Mouse (Mus musculus) midbrain, embryonic 11.5 days (tissue): ENCODE measurements at regions not wholly inside any gene's neighbourhood (a gene's known extent, or its start where the extent isn't known, plus 50 kb on each side); places are given as distances from the start of the nearest gene placed in this dataset.
A peak's percentile ranks its signal among the peaks of the same experiment; 100 is the strongest.

Experiments
- ATAC-seq: fragments of 200-750 bp; cut with Nextera tagmentation; 2 replicates; pipeline ENCODE4 v1.8.0; 2017; ENCODE audit warnings: moderate TSS enrichment, moderate library complexity; ENCODE audit not compliant: low FRiP score
- DNase-seq: peaks from one replicate; pipeline ENCODE4 v3.0.0; 2015; ENCODE audit warnings: low spot score; ENCODE audit errors: missing footprints
- H3K27ac ChIP-seq: fragments of 300-500 bp; sonication (generic); 2 replicates; pipeline ENCODE4 v1.5.1; 2014; ENCODE audit warnings: low read depth, low read length
- H3K27me3 ChIP-seq: fragments of 300-500 bp; sonication (generic); 2 replicates; pipeline ENCODE4 v1.6.1; 2014; ENCODE audit warnings: mild to moderate bottlenecking, low read length, moderate library complexity, mixed read lengths; ENCODE audit not compliant: control insufficient read depth, insufficient read depth
- H3K36me3 ChIP-seq: fragments of 300-500 bp; sonication (generic); 2 replicates; pipeline ENCODE4 v1.6.1; 2014; ENCODE audit warnings: mild to moderate bottlenecking, low read length, moderate library complexity, mixed read lengths; ENCODE audit not compliant: control insufficient read depth, insufficient read depth
- H3K4me1 ChIP-seq: fragments of 300-500 bp; sonication (generic); 2 replicates; pipeline ENCODE4 v1.6.1; 2014; ENCODE audit warnings: low read length; ENCODE audit not compliant: control insufficient read depth, insufficient read depth
- H3K4me2 ChIP-seq: fragments of 300-500 bp; sonication (generic); 2 replicates; pipeline ENCODE4 v1.6.1; 2014; ENCODE audit warnings: mild to moderate bottlenecking, moderate library complexity
- H3K4me3 ChIP-seq: fragments of 300-500 bp; sonication (generic); 2 replicates; pipeline ENCODE4 v1.5.1; 2014; ENCODE audit warnings: low read depth, low read length
- H3K9ac ChIP-seq: fragments of 300-500 bp; sonication (generic); 2 replicates; pipeline ENCODE4 v1.6.1; 2014; ENCODE audit warnings: low read length
- H3K9me3 ChIP-seq: fragments of 300-500 bp; sonication (generic); 2 replicates; pipeline ENCODE4 v1.6.1; 2016; ENCODE audit warnings: low read length; ENCODE audit not compliant: control insufficient read depth
- WGBS: fragments of 180-500 bp; shearing (Covaris S2); extraction: QIAGEN DNeasy Blood & Tissue Kit; methylation state at CpG from one replicate; pipeline ENCODE4 v1.1.7; 2014; 5-methylcytosine and 5-hydroxymethylcytosine counted together

DNA sequence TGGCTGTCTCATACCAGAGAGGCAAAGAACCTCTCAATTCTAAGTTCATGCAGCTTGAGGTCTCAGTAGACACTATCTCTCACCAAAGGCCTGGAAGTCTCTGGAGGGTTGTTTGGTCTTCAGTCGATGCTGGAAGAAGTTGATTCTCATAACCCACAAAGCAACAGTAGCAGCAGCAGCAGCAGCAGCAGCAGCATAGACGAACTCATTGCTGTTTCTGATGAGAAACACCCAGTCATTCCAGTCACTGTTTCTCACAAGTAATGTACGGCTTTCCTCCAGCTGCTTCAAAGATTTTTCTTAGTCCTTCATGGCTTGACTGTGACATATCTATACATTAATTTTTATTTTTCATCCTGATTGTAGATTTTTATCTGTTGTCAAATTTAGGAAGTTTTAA lies 298.1 kb upstream of the Hnrnpa3 start:
- no peaks in the 10 kb centered on the region for H3K36me3 ChIP-seq
- no peak overlapping the region for H3K27ac ChIP-seq
- H3K9ac ChIP-seq, result no peak overlapping the region
- no peak overlapping the region for H3K4me3 ChIP-seq
- ATAC-seq (no peak), DNase-seq (peak; percentile 56)
- H3K27me3 ChIP-seq, result no peaks in the 10 kb centered on the region
- H3K9me3 ChIP-seq, result no peaks in the 10 kb centered on the region
- H3K4me1 ChIP-seq, result no peaks in the 10 kb centered on the region
- no peak overlapping the region for H3K4me2 ChIP-seq
- 87% methylated on average over 3 of the region's 3 CpGs for WGBS

DNA sequence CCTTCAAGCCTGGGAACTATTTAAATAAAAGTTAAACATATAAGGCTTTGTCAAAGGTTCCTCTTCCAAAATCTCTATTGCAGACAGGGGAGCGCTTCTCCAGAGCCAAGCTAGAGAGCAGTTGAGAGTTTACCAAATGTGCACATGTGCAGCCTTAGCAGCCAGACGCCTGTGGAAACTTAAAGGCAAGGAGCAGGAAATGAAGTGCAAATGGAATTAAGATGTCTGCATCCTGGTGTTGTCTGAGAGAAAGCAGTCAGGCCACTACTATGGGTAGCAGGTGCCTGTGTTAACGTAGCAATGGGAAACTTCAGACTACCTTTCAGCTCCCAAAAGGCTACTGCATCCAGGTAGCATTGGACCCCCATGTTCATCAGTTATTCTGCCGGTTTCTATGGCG lies 282.4 kb upstream of the Hnrnpa3 start:
- ATAC-seq (peak; percentile 7; the same call in 1 of the 2 replicates), DNase-seq (no peak)
- Histone ChIP-seq H3K4me1 (no peaks in the 10 kb centered on the region), H3K27ac (no peak overlapping the region), H3K4me2 (no peak overlapping the region), H3K36me3 (no peaks in the 10 kb centered on the region), H3K27me3 (no peaks in the 10 kb centered on the region), H3K4me3 (no peak overlapping the region), H3K9me3 (no peaks in the 10 kb centered on the region), H3K9ac (no peak overlapping the region)
- 77% methylated on average over 5 of the region's 5 CpGs for WGBS

GRCm38 (mm10) chr2:75385551-75386263 lies 273.4 kb upstream of the Hnrnpa3 start:
- H3K9ac ChIP-seq, result no peak overlapping the region
- peak overlapping the region; percentile 7 for H3K27ac ChIP-seq
- no peak overlapping the region for H3K4me3 ChIP-seq
- H3K9me3 ChIP-seq, result no peaks in the 10 kb centered on the region
- H3K4me2 ChIP-seq, result no peak overlapping the region
- DNase-seq, result peak; percentile 81
- ATAC-seq, result peak; percentile 40; the same call in 1 of the 2 replicates
- peaks cover 9% of the 10 kb centered on the region for H3K4me1 ChIP-seq
- H3K36me3 ChIP-seq, result no peaks in the 10 kb centered on the region
- 43% methylated on average over 7 of the region's 7 CpGs for WGBS
- no peaks in the 10 kb centered on the region for H3K27me3 ChIP-seq

GRCm38 (mm10) chr2:75386636-75387035 lies 272.4 kb upstream of the Hnrnpa3 start:
- no peaks in the 10 kb centered on the region for H3K9me3 ChIP-seq
- H3K27me3 ChIP-seq, result no peaks in the 10 kb centered on the region
- no peak overlapping the region for H3K27ac ChIP-seq
- H3K4me1 ChIP-seq, result peaks cover 9% of the 10 kb centered on the region
- ATAC-seq, result no peak
- H3K4me2 ChIP-seq, result no peak overlapping the region
- H3K9ac ChIP-seq, result no peak overlapping the region
- WGBS, result 96% methylated on average over 3 of the region's 3 CpGs
- H3K36me3 ChIP-seq, result no peaks in the 10 kb centered on the region
- peak; percentile 57 for DNase-seq
- no peak overlapping the region for H3K4me3 ChIP-seq

- WGBS, result 90% methylated on average over 3 of the region's 3 CpGs
Measured at GRCm38 (mm10) chr2:75392041-75392440, 267.0 kb upstream of the Hnrnpa3 start.

DNA sequence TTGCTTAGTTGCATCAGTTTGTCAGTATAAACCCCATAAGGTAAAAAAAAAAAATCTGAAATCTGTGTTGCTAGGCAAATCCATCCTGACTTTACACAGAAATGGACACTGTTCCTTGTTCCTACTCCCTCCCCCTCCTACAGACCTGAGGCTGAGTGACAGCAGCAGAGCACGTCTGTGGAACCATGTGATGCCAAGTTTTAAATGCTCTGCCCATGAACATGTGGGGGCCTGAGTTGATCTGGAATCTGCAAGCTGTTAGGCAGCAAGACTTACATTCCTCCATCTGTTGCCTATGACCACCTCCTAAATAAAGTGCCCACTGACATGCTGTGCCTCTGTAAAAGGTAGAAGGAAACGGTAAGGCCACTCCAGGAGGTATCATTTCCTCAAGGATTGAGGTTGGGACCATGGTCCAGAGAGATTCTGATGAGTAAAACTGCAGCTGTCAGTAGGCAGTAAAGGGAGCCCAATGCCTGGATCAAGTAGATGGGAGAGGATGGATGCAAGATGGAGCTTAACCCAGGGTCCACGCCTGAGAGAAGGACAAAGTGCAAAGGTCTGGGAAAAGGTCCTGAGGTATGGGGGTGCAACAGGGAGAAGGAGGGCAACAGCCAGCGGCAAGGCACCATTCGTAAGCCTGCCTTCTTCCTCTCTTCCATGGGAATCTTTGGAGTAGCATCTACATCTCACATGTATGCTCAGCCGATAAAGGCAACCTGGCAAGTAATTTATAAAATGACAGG lies 264.0 kb upstream of the Hnrnpa3 start:
- no peaks in the 10 kb centered on the region for H3K36me3 ChIP-seq
- H3K27me3 ChIP-seq, result no peaks in the 10 kb centered on the region
- H3K4me2 ChIP-seq, result no peak overlapping the region
- 81% methylated on average over 6 of the region's 6 CpGs for WGBS
- DNase-seq (no peak), ATAC-seq (no peak)
- no peaks in the 10 kb centered on the region for H3K4me1 ChIP-seq
- no peak overlapping the region for H3K27ac ChIP-seq
- no peak overlapping the region for H3K4me3 ChIP-seq
- no peak overlapping the region for H3K9ac ChIP-seq
- no peaks in the 10 kb centered on the region for H3K9me3 ChIP-seq

More at GRCm38 (mm10) chr2:75392041-75392440, 267.0 kb upstream of the Hnrnpa3 start:
- no peaks in the 10 kb centered on the region for H3K27me3 ChIP-seq
- no peaks in the 10 kb centered on the region for H3K36me3 ChIP-seq
- no peaks in the 10 kb centered on the region for H3K9me3 ChIP-seq
- peak; percentile 60 for DNase-seq
- no peak overlapping the region for H3K4me2 ChIP-seq
- H3K9ac ChIP-seq, result no peak overlapping the region
- no peak overlapping the region for H3K4me3 ChIP-seq
- ATAC-seq, result no peak
- no peaks in the 10 kb centered on the region for H3K4me1 ChIP-seq
- no peak overlapping the region for H3K27ac ChIP-seq

GRCm38 (mm10) chr2:75396016-75396415 lies 263.0 kb upstream of the Hnrnpa3 start:
- H3K9ac ChIP-seq, result no peak overlapping the region
- no peaks in the 10 kb centered on the region for H3K9me3 ChIP-seq
- no peak overlapping the region for H3K4me3 ChIP-seq
- ATAC-seq, result no peak
- DNase-seq, result peak; percentile 56
- no peak overlapping the region for H3K4me2 ChIP-seq
- 89% methylated on average over 2 of the region's 2 CpGs for WGBS
- no peaks in the 10 kb centered on the region for H3K27me3 ChIP-seq
- no peaks in the 10 kb centered on the region for H3K36me3 ChIP-seq
- no peaks in the 10 kb centered on the region for H3K4me1 ChIP-seq
- no peak overlapping the region for H3K27ac ChIP-seq

DNA sequence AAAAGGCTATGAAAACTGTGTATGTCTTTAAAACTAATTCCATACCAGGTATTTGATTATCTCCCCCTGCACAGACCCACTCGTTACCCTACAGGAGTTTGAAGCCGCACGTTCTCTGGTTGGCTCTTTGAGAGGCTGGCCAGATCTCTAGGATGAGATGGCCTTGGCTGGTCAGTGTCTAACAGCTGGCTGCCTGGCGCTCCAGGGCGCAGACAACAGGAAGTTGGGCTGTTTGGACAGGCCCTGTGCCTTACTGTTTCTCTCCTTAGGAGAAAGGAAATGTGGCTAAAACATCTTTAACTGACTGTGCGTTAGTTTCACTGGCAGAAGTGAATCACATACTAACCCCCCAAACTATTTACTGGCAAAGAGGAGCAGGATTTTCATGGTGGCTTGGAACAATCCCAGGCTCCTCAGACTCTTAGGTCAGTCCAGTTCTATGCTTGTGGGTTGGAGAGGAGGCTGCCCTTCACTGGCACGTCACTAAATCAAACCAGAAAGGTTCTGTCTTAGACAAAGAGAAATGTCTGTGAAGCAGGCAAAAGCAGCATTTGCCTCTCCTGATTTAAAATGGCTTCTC lies 258.7 kb upstream of the Hnrnpa3 start:
- Histone ChIP-seq H3K4me3 (no peak overlapping the region), H3K9me3 (no peaks in the 10 kb centered on the region), H3K4me2 (no peak overlapping the region), H3K27me3 (no peaks in the 10 kb centered on the region), H3K4me1 (no peaks in the 10 kb centered on the region), H3K9ac (no peak overlapping the region), H3K27ac (no peak overlapping the region), H3K36me3 (no peaks in the 10 kb centered on the region)
- DNase-seq (peak; percentile 41), ATAC-seq (no peak)
- WGBS, result 78% methylated on average over 7 of the region's 7 CpGs

- Histone ChIP-seq H3K4me3 (no peak overlapping the region), H3K9ac (no peak overlapping the region), H3K4me2 (no peak overlapping the region), H3K9me3 (no peaks in the 10 kb centered on the region), H3K36me3 (no peaks in the 10 kb centered on the region), H3K27me3 (no peaks in the 10 kb centered on the region), H3K27ac (no peak overlapping the region), H3K4me1 (peaks cover 2% of the 10 kb centered on the region; the same call in 1 of the 2 replicates)
- DNase-seq, result no peak
- 91% methylated on average over 8 of the region's 8 CpGs for WGBS
- no peak for ATAC-seq
Measured at GRCm38 (mm10) chr2:75403791-75404190, 255.3 kb upstream of the Hnrnpa3 start.
